Mouse (Mus musculus) lung, postnatal 4 days (tissue): Measurements from ENCODE around the gene Thsd4.
"Not testable (repeated sequence)": the region's sequence is repeated elsewhere in the genome, so short reads cannot be mapped to it uniquely, and the experiment has no call there.

ENCODE experiments used
- DNase-seq, 2 experiments: peaks; one replicate each; pipeline ENCODE4 v3.0.0; 2021

The Thsd4 gene

DNA sequence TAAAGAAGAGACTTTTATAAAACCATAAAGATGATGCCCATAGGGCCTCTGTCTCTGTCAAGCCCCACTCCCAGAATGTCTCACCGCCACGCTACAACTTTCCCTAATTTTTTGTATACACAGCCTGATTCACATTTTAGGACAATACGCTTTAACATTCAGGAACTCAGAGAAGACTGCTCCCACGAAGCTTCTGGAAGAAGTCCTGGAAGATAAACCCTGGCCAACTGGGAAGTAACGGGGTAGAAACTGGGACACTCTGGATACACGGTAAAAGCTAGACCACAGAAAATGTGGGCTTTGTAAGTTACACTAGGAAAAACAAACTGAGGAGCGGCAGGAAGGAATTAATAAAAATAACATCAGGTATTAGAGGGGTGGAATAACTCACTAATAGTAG is 318.7 kb downstream of the Thsd4 start:
- DNase-seq: no peak

DNA sequence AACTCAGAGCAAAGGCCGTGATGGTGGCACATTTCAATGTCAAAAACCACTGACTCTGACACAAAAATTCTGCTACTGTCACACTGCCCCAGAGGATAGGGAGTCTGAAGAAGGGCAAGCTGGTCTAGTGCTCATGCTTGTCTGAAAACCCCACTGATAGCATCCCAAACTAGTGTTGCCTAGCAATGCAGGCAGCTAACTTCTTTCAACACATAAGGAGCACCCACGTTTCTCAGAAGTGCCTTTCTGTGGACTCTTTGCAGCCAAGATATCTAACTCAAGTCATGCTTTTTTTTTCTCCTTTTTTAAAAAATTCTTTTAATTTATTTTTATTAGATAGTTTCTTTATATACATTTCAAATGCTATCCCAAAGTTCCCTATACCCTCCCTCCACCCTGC is 321.4 kb downstream of the Thsd4 start:
- no peak for DNase-seq

DNA sequence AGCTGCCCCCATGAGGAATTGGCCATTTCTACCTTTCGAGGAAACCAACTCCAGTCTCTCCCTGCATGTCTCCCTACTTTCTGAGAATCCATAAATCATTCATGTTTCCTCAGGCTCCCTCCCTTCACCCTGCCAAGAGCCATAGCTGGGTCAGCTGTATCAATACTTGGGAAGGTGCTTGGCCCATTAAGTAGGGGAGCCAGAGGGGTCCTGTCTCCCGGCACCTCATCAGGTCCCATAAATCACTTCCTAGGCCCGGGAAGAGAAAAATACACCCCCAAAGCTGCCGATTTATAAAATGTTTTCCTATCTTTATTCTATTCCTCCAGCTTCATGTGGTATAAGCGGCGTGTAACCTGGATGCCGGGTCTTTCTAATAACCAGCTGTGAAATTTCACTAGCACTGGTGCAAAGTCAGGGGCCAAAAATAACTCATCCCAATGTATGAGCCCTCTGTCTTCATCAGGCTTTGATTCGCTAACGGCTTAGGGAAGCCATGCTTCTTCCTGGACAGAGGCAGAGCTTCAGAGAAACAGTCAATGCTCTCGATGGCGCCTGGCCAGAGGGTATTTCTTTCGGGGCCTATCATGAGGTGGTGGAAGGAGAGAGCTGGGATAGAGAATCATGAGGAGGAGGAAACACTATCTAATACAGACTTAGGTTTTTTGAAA is 323.2 kb downstream of the Thsd4 start:
- peak; percentile 47 to 78 for DNase-seq

DNA sequence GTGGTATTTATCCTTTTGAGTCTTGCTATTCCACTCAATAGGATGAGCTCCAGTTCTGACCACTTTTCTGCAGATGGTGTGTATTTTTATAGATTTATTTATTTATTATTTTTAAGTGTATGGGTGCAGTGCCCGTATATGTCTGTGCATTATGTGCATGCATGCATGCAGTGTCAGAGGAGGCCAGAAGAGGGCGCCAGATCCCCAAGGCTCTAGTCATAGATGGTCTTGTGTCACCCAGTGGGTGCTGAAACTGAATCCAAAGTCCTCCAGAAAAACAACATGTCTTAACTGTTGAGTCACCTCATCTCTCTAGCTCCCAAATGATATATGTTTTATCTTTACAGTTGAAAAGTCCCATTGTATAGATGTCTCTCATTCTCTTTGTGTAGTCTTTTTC is 326.3 kb downstream of the Thsd4 start:
- no peak for DNase-seq

DNA sequence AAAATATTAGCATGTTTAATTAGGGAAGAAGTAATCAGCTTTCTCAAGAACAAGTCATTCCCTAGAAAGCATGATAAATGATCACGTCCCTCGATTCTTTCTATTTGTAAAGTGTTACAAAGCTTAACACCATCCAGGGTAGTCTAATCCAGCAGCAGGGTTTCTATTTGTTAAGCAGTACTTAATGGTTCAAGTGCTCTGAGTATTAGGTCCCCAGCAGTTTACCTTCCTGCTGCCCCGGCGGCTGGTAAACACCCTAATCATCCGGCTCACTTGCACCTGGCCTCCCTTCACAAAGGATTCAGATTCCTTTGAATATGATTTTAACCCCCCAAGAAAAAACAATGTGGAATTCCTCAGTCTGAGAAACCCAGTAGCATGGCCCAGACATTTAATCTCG is 326.9 kb downstream of the Thsd4 start:
- DNase-seq: no peak

DNA sequence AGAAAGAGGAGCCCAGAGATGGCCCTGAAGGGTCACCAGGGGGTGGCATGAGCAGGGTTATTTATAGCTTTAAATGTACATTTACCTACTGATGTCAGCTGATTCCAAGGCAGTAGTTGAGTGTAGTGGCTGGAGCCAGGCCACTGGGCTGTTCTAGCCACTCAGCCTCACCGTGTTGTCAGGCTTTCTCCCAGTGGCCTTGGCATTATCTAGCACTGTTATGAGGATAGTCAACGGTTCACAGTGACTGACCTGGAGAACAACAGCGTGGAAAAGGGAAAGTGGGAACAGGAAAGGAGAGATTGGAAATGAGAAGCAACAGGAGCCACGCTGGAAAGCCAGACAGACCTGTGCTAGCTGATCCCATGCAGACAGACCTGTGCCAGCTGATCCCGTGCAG is 329.5 kb downstream of the Thsd4 start:
- DNase-seq: no peak

DNA sequence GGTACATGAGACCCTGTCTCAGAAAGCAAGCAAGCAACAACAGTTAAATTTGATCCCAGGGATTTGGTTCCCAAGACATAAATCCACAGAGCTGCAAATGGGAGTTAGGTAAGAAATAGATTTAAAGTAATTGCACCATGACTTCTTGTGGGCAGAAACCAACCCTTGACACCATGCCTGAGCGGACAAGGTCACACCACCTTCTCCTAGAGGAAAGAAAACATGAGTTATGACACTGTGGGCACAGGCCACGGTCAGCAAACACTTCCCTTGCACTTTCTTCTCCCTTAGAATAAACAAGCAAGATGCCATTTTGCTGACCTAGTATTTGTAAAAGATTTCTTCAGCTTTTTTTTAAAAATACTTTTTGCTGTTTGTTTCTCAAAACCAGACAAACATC is 334.4 kb downstream of the Thsd4 start:
- peak in 1 of 2 experiments; percentile 29 for DNase-seq

DNA sequence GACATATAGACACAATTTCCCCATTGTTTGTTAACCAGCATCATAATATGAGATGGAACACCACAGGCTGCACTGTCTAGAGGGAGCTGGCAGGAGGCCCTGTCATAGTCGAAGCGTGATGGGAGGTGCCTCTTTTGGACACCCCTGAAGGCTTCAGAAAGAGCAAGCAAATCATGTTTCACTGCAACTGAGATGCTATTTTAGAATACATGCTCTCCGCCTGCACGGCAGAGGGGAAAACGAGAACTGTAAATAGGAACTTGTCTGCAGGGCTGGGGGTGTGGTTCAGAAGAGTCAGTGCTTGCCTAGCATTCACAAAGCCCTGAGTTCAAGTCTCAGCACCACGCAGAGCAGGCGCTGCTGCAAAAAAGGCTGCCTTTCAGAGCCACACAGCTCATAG is 334.9 kb downstream of the Thsd4 start:
- no peak for DNase-seq

DNA sequence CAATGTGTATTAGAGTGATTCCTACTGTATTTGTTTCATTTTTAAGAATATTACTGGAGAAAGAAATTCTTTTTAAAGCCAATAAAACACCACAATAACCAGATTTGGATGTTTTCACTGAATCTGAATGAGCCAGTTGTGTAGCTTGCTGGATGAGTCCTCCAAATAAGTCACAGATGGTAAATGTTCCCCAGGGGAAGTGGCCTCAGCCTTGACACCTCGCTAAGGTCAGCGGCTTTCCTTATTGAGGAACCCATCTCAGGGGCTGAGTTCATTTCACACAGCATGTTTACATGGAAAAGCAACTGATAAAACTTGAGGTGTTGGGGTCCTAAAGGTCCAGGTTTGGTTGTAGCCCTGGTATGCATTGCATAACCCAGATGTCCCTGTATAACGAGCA is 337.8 kb downstream of the Thsd4 start:
- no peak for DNase-seq

DNA sequence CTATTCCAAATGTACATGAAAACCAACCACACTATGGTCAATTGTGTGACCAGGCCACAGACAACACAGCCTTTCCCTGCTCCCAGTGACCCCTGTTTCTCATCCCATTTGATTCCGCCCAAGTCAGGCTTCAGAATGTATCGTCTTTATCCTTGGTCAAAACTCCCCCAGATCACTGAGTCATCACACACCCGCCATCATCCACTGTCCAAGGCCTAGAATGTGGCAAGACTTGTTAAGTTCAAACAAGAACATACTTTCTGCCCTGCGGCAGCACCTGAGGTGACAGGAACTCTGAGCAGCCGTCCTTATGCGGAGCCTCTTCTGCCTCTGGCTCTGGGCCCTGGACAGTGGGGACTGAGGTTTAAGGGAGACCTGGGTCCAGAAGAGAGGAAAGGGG is 339.5 kb downstream of the Thsd4 start:
- DNase-seq: no peak

DNA sequence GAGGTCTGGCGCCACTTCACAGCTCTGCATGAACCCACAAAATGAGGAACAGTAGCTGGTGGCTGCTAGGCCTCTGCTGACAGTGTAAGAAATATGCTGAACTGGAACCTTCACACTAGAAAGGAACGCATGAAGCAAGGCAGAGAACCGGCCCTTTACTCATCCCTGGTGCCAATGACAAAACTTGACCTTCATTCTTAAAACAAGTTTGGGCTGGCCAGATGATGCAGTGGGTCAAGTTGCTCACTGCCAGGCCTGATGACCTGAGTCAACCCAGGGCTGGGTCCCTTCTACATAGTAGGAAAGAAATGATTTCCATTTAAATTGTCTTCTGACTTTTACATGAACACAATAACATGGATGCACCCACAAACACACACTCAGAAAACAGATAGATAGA is 340.9 kb downstream of the Thsd4 start:
- no peak for DNase-seq

DNA sequence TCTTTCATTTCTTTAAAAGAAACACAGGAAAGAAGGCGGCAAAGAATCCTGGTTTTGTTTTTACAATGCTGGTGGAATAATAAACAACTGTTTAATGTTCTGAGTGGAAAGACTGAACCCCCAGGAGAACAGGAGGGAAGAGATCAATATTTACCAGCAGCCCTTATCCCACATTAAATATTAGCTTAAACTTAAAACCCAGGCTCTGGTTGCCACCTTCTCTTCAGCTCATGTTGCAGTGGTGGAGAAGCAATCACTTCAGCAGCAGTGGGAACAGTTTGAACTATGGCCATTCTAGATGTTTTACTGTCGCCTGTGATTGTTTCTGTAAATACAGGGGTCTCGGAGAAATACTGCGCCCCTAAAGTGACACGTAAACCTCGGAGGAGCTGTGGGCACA is 341.7 kb downstream of the Thsd4 start:
- no peak for DNase-seq

DNA sequence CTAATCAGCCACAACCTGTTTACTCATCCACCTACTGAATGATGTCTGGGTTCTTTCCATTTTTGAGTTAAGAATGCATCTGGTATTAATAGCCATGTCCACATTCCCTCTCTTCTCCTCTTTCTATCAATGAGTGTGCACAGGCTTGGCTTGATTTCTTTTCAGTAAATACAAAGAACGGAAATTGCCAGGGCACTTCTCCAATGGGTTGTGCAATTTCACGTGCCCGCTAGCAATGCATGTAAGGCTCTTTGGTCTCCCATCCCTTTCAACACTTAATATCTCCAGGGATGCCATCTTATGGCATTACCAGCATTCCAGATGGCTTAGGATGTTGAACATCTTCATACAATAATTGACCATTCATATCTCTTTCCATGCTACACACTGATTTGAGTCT is 345.5 kb downstream of the Thsd4 start:
- no peak for DNase-seq

DNA sequence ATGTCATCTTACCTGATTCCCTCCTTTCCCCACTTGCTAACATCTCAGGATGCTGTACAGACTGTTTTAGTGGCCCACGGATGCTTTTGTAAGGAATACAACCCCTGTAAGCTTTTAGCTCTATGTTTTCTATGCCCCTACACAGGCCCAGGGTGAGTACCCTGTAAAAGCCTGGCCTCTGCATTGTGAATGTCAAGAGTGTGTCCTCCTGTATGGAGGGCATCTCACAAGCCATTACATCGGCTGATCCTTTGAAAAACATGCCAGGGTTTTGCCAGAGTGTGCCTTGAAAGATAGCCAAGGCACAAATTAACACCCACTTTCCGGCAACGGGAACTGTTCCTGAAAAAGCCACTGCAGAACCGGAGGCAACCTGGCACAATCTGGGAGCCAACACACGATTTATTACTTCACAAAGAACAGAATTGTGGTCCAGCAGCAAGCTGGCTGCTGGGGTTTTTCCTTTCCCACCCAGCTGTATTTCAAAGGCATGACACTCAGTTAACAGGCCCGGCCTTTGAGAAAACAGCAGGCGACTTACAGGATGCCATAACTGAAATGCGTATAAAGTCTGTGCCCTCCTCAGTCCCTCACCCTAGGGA is 349.3 kb downstream of the Thsd4 start:
- not testable (repeated sequence) for DNase-seq

DNA sequence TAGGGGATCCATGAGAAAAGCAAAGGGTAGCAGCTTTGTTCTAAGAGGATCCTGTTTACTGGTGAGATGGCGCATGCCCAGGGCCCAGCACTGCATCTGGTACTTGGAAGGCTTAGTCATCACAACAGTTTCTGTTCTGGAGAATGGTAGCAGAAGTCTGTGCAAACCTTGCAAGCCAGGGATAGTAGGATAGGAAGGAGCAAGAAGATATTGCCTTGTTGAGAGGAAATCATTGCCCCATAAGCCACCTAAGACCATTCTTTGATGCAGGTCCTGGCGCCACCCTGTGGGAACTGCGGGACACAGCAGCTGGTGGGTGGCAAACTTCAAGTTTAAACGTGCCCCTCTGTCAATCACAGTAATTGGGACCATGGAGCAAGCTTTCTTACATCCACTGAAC is 354.9 kb downstream of the Thsd4 start:
- DNase-seq: peak in 1 of 2 experiments; percentile 16

DNA sequence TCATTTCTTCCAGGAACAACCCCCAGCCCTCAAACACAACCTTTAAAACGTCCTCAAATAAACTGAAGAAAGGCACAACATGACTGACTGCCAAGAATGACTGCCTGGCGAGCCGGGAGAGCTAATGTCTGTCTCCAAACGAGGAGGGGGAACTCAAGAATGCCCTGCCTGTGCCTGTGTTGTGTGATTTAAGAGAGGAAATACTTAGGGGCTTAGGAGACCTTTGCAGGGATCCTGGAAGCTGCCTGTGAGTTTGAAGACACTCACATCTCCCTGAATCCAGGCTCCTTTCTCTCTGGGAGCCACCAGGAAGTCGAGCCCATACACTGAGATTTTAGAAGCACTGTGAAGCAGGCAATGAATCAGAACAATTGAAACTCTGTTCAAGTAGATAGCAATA is 361.0 kb downstream of the Thsd4 start:
- DNase-seq: no peak

DNA sequence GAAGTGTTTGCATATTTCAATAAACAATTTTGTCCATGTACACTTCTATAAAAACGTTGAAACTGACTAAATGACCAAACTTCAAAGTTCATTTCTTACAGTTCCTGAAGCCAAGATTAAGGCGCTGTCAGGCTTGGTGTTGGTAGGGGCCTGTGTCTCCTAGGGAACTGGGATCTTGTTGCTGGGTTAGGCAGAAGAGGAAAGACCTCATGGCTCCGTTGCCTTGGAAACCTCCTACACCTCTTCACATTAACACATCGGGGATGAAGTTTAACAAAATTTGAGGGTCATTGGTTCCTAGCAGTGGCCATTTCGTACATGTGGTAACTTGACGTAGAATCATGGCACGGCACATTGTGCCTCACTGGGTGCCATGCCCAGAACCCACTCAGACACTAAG is 361.7 kb downstream of the Thsd4 start:
- DNase-seq: no peak

DNA sequence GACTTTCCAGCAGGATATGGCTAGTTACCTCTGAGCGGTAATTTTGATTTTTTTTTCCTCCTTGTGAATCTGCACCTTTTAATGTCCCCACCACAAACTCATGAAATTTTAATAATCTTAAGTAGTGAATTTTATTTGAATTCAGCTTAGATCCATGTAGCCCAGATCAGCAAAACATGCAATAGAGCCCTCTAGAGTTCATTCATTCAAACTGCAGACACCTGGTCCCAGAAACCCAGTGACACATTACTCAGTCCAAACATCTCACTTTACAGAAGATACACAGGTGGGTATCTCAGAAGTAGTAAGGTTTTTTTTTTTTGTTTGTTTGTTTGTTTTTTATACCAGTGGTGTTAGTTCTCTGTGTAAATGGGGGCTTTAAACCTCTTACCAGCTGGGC is 368.9 kb downstream of the Thsd4 start:
- DNase-seq: no peak

DNA sequence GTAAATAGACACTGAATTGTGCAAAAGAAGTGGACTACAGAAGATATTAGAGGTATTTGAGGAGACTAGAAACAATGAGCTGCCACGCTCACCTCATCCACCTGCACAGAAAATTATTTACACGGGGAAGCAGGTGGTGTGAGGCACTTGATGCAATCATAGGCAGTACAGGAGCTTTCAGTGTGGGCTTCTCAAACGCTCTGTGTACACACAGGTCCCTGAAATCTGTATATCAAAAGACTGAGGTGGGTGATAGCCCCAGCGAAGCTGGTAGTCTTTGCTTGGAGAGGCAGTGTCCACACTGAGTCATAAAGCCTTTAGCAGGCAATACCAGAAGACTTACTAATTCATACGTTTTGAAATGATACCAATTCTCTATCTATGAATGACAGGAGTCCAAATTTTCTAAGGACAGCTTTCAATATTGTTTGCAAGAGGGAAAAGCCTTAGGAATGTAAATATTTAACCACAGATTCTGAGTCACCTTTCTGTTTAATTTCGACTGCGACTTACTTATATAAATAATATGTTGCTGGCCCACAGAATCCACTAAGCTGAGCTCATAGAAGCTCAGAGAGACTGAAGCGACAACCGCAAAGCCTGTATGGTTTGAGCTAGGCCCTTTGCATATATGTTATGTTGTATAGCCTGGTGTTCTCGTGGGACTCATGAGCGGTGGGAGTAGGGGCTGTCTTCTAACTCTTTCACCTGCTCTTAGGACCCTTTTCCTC is 369.8 kb downstream of the Thsd4 start:
- DNase-seq: no peak

DNA sequence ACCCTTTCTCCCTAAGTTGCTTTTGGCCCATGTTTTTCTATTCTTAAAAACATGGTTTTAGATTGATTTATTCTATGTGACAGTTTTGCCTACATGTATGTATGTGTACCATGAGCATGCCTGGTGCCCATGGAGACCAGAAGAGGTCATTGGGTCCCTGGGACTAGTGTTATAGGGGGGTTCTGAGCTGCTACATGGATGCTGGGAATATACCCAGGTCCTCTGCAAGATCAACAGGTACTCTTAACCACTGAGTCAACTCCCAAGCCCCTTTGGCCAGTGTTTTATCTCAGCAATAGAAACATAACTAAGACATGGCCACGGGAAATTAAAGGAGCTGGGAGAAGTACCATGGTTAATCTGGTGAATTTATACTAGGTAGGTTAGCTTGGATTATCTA is 371.3 kb downstream of the Thsd4 start:
- DNase-seq: no peak

DNA sequence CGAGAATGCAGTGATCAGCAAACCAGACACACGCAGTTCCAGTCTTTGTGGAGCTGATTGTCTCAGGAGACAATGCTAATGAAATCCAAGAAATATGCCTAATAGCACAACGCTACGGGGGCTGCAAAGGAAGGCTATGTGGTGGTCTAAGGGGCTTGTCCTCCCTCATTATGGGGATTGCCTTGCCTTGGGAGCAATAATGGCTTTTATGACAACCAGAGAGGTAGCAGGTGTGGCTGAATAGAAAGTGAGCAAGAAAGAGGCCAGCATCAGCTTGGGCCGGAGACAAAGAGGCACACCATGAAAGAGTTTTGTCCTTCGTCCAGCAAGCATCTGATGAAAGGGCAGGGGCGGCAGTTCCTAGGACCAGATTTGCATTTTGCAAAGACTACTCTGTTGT is 372.9 kb downstream of the Thsd4 start:
- DNase-seq: no peak

DNA sequence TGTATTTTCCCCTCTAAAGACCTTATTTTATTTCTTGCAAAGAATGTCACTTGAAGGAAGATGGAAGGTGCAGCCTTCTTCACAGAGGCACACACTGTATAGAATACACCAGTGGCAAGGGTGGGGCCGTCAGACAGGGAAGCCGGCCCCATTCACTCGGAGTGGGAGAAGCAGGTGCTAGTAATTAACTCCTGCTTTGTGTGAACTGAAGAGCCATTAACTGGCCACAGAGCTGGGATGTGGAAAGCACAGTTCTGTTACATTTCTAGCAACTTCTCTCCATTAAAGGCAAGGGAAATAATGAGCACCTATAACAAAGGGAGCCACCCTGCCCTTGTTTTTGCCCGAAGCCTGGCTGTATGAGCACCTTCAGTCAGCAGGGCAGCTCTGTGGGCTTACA is 374.4 kb downstream of the Thsd4 start:
- DNase-seq: no peak

DNA sequence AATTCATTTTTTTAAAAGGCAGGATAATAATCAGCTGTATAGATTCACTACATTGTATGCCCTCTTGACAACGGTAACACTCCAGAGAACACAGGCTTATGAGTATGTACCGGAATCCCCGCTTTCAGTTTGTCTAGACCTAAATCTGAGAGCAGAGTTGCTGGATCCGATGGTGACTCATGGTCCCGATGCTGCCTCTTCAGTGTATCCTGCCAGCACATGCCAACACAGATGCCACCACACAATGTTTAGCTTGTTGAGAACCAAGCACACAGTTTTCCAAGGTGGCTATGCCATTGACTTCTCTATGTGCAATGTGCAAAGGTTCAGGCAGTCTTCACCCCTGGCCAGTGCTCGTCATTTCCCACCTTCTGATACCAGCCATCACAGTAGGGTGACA is 378.0 kb downstream of the Thsd4 start:
- DNase-seq: no peak

DNA sequence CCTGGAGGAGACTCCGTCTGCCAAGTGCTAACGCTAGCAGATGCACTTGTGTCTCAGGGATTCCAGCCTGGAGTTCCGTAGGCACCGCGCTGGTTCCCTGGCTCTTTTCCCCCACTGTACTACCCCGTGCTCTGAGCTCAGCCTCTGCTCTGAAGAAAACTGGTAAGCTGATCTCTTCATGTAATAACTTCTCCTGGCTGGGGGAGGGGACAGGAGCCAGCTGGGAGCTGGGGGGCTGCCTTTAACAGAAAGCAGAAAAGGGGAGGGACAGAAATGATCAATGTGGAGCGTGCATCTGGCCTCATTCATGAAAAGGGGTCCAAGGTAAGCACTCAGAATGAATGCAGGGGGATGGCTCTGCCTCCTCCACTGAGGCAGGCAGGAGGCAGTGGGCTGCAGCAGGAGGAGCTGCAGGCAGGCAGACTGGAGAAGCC is 380.7 kb downstream of the Thsd4 start:
- no peak for DNase-seq

DNA sequence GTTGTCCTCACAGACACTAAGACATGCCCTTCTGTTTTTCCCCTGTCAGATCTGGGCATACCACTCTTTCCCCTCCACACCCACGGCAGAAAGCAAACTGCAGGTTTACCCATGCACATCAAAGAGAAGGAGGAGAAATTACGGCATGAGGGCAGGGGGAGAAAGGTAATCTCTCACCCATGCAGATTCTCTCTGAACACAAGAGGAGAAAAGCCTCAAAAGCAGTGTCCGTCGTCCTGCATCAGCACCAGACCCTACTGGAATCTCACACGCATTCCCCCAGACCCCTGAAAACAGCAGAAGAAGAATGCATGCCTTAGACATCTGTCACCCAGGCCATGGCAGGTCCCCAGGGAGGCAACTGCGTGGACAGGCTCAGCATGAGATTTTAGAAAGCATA is 381.4 kb downstream of the Thsd4 start:
- no peak for DNase-seq
